Mouse (Mus musculus): Measurements from ENCODE around the gene Chd1l.

GRCm38 (mm10) chr3:97631258-97631860 is 21.4 kb upstream of the Chd1l start:
- TF ChIP-seq CTCF (IDR thresholded peaks at IDR 0.05; ENCODE audit: low read depth, low read length) (no peak), POLR2A (IDR thresholded peaks at IDR 0.05; ENCODE audit: extremely low read depth, insufficient read depth, low read length) (no peak)

All from liver, adult 2 months (tissue).